Comparison of ENCODE assay signal across 17 mouse cellular contexts in genomic region chr9:36852175-36852574, GRCm38 (mm10). TPM values are rescaled to one million over a fixed set of nuclear protein-coding genes. Genes with fewer than 3 reads are reported as not detected.
DNase-seq lines count a peak whose midpoint lies in the region.
"Had no signal": no experiment of that assay in that cellular context is flagged by ENCODE, and none has a peak within 500 bp of the region (broad histone marks: within the 10 kb centered on the region; RNA-seq: fewer than 3 reads in every experiment).

No protein-coding gene starts in this region.

- DNase-seq in heart, adult 11 months = peak; percentile 11
- DNase-seq in heart, adult 8-10 months (ENCODE audit: low spot score) = no peak
- DNase-seq in left cerebral cortex, postnatal 25 days (ENCODE audit: low spot score in 2 of 2) = peak; percentile 20 to 66
- DNase-seq in left cerebral cortex, postnatal 36 days (ENCODE audit: low spot score in 2 of 2) = no peak
- peak; percentile 48 for DNase-seq in telencephalon, adult 2 months (ENCODE audit: low read depth, low spot score)
- no peak for DNase-seq in cerebellum, postnatal 10 days
- DNase-seq: adrenal gland, adult 2 months; adrenal gland, postnatal 14 days; cerebellum, adult 11-12 months; cerebellum, adult 8-10 months; cerebellum, postnatal 14 days; gastrocnemius, adult 2 months; gastrocnemius, postnatal 14 days; heart, adult 18-20 months; heart, postnatal 14 days; heart, postnatal 4 days had no signal

- intact Hi-C loops in left cerebral cortex, postnatal 25 days (cut with DNase I) = no loop called here
- intact Hi-C loops in left cerebral cortex, postnatal 36 days (cut with DNase I) = no loop called here

RNA-seq across cellular contexts. Expression of gene Fez1, which starts 30.5 kb away (rescaled TPM):
- 1 to 10 TPM; 1.9 to 4.7 (median 2.2) TPM for total RNA-seq in heart, adult 8-10 months (2022)
- 100 to 1,000 TPM; 286 to 301 TPM for total RNA-seq in left cerebral cortex, postnatal 25 days (2021)
- 100 to 1,000 TPM; 265 to 298 TPM for total RNA-seq in left cerebral cortex, postnatal 36 days (2021)
- total RNA-seq: MEL had no signal

RNA-seq across cellular contexts. Expression of gene Ei24, which starts 55.0 kb away (rescaled TPM):
- 10 to 100 TPM; 64.5 to 70.2 (median 69.7) TPM for total RNA-seq in heart, adult 8-10 months (2022)
- 100 to 1,000 TPM; 108 to 118 TPM for total RNA-seq in left cerebral cortex, postnatal 25 days (2021)
- 100 to 1,000 TPM; 116 to 120 TPM for total RNA-seq in left cerebral cortex, postnatal 36 days (2021)

Comparison
In these comparisons a context has a peak if more than half of its experiments do, and no peak if none do; other contexts are left out.
1. DNase-seq: peak in heart, adult 11 months (single experiment), left cerebral cortex, postnatal 25 days (2 of 2) and telencephalon, adult 2 months (single experiment); none in heart, adult 8-10 months (single experiment), left cerebral cortex, postnatal 36 days (0 of 2) and cerebellum, postnatal 10 days (0 of 2).
2. RNA of gene Fez1, which starts 30.5 kb away (total RNA-seq): 286 to 301 TPM in left cerebral cortex, postnatal 25 days and 265 to 298 TPM in left cerebral cortex, postnatal 36 days; 1.9 to 4.7 TPM in heart, adult 8-10 months; every median in the first group is over 10 times any median in the second.